Mouse (Mus musculus): ENCODE measurements around the gene Kif3b. TPM values are rescaled to one million over a fixed set of nuclear protein-coding genes. Genes with fewer than 3 reads are reported as not detected.

The Kif3b gene
- 32.1 and 34.5 TPM in 2 replicates for total RNA-seq (2023)

DNA sequence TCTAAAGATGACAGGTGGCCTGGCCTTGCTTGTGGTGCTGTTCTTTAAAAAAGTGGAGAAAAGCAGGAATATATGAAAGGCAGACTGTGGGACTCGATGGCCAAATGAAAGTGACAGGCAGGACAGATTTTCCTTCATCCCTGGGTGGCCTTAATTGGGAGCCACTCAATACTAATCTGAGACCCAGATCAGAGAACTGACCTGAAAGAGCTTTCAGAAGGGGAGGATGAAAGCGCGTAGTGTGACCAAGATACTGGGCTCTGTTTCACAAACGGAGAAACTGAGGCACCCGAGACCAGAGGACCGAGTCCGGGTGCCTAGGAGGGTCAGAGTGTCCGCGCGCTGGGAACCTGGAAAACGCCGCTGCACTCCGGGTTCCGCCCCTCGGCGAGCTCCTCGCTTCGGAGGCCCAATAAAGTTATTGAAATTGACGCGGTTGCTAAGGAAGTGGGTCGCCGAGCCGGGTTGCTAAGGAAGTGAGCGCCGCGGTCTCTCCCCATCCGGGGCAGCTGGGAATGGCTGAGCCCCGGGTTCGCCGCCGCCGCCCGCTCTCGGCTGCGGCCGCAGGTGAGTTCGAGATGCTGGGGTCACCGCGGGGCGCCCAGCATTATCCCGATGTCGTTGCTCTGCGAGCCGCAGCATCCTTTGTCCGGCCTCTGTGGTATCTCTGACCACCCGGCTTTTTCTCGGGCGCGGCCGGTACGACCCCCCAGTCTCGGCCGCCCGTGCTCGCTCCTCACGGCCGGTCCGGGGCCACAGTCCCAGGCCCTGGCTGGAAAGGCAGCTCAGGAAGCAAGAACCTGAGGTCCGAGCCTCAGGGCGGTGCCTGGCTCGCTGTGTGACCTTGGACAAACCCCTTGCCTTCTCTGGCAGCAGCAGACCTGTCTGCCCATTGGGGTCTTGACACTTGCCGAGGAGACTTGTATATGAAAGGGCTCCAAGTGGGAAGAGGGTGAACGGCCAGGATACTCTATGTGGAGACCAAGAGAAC lies at the start of gene Kif3b:
TSS of gene Kif3b (plus strand) at position 476 of the 991 bp plus-strand sequence.

DNA sequence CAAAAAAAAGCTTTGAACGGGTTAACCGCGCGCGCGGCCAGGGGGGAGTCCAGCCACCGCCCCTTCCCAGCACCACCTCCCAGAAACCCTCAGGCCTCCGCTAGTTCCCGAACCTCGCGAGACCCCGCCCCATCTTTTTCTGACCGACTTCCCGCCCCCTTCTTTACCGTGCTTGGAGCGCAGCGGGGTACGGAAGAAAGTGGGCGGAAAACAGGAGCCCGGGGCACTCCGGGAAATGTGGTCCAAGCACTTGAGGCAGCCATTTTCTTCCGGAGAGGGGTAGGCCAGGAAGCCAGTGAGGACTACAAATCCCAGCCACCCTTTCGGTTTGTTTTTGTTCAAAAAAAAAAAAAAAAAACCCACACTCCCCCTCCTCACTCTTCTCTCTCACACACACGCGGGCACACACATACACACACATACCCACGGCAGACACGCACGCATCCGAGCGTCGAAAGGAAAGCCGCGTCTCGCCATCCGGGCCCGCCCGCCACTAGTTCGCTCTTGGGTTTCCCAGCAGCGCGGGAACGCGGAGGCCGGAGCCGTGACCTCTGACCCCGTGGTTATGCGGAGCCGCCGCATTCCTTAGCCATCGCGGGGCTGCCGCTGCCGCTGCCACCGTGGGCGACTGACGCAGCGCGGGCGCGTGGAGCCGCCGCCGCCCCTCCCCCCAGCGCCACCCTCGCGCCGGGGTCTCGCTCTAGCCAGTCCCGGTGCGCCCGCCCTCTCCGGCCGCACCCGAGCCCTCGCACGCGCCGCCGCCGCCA lies 54.4 kb downstream of the Kif3b start, which contains the start of gene Asxl1:
TSS of gene Asxl1 (plus strand) at position 376 of the 767 bp plus-strand sequence.

Other genes with a start within 250 kb of the Kif3b start
- gene Ccm2l, start 225.5 kb upstream of the Kif3b start, total RNA-seq (2023) = 1.1 and 1.7 TPM in 2 replicates
- gene Hck, start 182.9 kb upstream of the Kif3b start, total RNA-seq (2023) = 249 and 255 TPM in 2 replicates
- gene Tm9sf4, start 130.1 kb upstream of the Kif3b start, total RNA-seq (2023) = 84.6 and 87.1 TPM in 2 replicates
- gene Tspyl3, start 66.0 kb upstream of the Kif3b start, total RNA-seq (2023) = 4.3 and 5.4 TPM in 2 replicates
- gene Plagl2, start 50.0 kb upstream of the Kif3b start, total RNA-seq (2023) = 39.9 and 43.3 TPM in 2 replicates
- gene Pofut1, start 49.9 kb upstream of the Kif3b start, total RNA-seq (2023) = 17.4 and 17.7 TPM in 2 replicates
- 82.7 and 104 TPM in 2 replicates for gene Asxl1, start 54.4 kb downstream of the Kif3b start, total RNA-seq (2023)
- gene 4930404H24Rik, start 201.4 kb downstream of the Kif3b start, total RNA-seq (2023) = not detected in 2 replicates
- 2.5 and 3.1 TPM in 2 replicates for gene Nol4l, start 238.6 kb downstream of the Kif3b start, total RNA-seq (2023)

All from neutrophil, adult 65 days (primary cell).